Mouse (Mus musculus): Measurements from ENCODE around the gene Retreg3. TPM values are rescaled to one million over a fixed set of nuclear protein-coding genes. Genes with fewer than 3 reads are reported as not detected.

Retreg3 gene
- total RNA-seq, 2 experiments from 2014 or later = 32.1 to 32.3 TPM

DNA sequence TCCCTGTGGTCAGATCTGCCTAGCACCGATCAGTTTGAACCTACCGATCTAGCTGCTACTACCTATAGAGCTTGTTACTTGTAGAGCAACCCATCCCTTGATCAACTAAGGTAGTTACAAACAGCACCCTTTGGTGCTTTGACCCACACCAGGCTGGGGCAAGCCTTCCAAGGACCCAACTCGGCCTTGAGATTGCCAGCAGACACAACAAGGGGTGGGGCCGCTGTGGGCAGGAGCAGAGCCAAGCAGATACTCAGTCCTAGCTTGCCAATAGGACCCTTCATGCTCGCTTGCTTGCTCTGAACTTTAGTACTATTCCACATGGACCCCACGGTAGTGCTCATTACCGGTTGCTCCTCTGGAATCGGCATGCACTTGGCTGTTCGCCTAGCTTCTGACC is 41.6 kb downstream of the Retreg3 start, which contains the start of gene Hsd17b1:
Hsd17b1 (plus strand) TSS at position 291 of the 400 bp plus-strand sequence.
- no peak for DNase-seq

DNA sequence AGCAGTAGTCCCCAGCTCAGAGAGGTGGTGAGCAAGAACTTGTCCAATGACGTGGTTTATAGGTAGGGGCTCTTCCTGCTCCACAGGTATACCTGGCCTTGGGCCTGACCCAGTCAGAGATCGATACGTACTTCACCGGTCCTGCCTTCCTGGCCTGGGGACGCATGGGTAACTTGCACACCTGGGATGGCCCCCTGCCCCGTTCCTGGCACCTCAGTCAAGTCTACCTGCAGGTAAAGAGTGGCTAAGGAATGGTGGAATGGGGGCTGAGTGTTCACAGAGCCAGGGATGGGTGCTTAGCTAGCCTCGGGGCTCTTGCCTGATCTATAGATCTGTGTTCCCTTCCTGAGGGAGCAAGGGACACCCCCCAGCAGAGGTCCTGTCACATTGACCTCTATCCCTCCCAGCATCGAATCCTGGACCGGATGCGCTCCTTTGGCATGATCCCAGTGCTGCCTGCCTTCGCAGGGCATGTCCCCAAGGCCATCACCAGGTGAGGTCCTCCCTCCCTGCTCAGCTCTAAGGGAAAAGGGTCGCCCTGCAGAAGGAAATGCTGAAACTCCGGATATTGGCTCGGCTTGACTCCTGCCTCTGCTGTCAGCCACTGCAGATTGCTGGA is 47.8 kb downstream of the Retreg3 start:
- no peak for DNase-seq

DNA sequence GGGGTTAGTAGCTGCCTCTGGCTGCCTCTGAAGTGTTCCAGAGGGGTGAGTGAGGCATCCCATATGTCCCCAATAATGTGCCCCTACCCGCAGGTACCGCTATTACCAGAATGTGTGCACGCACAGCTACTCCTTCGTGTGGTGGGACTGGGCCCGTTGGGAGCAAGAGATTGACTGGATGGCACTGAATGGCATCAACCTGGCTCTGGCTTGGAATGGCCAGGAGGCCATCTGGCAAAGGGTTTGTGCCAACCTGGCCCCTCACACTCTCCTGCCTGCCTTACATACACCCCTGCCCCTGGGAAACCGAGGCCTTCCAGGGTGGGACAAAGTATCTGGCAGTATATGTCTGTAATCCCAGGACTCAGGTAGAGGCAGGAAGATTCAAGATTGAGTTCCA is 48.7 kb downstream of the Retreg3 start:
- no peak for DNase-seq

DNA sequence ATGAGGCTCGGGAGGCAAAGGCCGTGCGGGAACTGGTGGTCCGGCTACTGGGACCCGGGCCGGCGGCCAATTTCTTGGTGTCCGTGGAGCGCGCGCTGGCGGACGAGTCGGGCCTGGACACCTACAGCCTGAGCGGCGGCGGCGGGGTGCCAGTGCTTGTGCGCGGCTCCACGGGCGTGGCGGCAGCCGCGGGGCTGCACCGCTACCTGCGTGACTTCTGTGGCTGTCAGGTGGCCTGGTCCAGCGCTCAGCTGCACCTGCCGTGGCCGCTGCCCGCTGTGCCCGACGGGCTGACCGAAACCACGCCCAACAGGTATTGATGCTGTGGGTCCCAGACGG is 49.5 kb downstream of the Retreg3 start:
- DNase-seq = no peak

DNA sequence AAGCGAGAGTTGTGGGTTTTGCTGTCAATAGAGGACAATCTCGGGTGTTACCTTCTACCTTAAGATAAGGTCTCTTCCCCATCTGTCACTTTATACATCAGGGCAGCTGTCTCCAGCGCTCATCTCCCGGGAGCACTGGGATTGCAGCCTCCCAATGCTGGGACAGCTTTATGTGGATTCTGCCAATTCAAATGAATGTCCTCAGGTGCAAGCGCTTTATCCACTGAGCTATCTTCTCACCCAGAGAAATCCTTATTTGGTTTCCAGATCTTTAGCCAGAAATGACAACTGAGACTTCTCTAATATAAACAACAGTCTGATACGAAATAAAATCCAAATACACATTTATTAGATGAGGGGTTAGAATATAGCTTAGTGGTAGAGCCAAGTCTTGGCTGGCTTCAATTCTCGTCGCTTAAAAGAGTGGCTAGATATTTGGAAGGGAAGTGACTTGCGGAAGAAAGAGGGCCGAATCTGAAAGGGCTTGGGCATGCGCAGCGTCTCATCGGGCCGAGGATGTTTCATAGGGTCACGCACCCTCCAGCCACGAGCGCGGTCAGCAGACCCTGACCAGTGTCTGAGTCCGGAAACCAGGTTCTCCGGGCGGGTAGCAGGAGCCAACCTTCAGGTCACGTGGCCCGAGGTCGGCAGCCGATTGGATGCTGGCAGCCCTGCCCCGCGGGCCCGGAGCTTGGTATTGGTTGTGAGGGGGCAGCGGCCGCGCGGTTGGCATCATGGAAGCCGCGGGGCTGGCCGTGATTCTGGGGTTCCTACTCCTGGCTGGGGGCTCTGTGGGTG is 50.1 kb downstream of the Retreg3 start, which contains the start of gene Naglu:
Naglu (plus strand) TSS at position 622 of the 798 bp plus-strand sequence.
- DNase-seq = peak; percentile 96

DNA sequence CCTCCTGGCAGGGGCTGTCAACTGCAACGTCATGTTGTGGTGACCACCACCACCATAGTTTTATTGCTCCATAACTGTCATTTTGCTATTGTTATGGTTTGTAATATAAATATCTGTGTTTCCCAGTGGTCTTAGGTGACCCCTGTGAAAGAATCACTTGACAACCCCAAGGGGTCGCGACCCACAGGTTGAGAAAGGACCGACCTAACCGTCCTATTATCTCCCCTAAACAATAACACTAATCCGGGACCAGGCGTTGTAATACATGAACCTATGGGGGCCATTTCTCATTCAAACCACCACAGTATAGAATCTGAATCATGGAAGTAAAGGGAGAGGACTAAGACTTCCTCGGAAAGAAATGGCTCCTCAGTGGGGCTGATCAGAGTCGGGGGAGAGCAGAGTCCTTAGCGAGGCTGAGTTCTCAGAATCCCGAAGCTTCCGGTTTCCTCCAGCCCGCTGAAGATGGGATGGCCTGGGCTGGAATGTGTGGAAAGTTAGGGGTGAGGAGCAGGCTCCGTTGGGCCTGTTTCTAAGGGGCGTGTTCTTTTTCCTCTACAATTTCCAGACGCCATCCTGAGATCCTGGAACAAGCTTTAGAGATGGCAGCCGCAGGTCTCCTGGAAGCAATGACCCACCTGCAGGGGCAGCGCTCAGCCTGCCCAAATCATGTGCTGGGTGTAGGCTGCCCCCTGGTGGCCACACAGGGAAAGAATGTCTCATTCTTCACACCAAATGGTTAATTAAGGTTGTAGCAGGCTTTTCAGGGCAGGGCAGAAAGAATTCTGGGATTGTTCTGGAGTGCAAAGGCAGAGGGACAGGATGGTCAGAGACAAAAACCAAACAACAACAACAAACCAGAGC is 52.9 kb downstream of the Retreg3 start:
- DNase-seq = peak; percentile 92

DNA sequence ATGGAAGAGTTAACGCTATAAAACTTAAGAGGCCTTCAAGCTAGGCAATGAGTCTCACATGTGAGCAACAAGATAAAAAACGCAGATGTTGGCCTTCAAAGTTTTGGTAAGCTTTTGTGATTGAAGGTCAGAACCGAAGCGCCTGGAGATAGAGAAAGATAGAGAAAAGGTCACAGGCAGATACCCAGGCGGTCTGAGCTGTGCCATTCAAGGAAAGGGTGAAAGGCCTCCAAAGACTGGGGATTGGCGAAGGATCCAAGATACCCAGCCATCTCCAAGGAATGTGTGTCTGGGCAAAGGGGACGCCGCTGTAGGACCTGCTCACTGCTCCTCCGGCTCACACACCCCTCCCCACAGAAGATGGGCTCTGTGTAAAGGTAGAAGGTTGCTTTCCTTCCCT is 54.7 kb downstream of the Retreg3 start:
- no peak for DNase-seq

DNA sequence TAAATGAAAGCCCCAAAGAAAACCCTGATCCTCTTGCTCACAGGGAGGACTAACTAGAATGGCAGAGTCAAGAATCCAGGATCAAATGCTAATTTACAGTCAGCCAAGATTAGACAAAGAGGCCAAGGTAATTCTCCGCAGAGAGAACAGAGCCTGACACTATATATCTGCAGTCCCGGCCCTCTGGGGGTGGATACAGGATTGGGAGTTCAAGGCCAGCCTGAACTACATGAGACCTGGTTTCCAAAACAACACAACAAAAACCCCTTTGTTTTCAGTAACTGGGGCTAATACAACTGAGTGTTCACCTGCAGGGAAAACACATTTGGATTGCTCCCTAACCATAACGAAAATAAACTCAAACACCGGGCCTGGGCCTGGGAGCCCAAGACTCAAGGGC is 55.2 kb downstream of the Retreg3 start:
- DNase-seq = no peak

DNA sequence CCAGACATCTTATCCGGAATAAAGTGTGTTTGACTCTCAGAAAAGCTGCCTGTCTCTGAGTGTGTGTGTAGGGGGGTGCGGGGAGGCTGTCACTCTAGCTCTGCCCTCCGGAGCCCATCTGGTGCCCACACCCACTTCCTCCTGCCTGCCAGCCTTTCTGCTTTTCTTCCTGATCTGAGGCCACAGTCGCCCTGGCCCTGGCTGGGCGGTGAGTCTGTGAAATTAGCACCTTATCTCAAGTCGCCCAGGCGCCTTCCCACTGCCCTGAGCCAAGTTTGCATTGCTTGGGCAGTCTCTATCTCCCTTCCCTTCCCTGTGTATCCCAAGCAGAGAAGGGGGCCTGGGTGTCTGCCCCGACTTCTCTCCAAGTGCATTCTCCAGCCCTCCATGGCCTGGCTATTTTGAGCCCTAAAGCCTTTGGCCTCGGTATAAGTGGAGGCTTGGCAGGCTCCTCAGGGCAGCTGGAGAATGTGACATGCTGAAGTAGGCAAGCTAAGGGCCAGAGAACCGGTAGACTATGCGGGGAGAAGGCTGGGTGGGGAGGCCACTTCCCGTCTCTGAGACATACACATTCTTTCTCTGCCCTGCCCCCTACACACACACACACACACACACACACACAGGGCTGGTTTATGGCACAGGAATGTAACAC is 55.9 kb downstream of the Retreg3 start:
- peak; percentile 85 for DNase-seq

DNA sequence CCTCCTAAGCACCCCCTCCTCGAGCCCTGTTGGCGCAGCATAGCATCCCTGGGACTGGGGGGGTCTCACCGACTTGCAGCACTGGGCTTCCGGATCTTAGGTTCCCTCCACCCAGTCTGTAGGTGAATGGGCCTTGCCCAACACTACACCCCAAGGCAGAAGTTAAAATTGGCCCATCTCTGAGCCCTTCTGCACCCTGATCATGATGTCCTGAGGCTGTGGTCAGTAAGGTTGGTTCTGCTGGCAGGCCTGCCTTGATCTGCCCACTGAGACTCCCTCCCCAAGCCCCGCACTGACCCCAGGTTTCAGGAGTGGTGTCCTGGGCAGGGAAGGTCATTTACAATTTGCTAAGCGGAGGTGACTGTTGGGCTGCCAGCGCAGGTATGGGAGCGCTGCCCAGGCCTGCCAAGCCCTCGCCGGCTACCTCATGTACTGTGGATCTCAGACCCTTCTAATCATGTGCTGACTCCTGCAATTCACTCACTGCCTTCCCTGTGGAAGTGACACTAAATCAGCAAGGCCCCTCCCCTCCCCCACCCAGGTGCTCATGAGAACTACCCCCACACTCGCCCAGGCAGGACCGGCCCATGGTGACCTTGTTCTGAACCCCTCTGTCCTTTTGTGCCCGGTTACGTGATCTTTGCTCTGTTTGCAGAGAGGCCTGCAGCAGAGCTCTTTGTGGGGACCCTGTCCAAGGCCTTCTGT is 56.6 kb downstream of the Retreg3 start:
- DNase-seq = no peak

DNA sequence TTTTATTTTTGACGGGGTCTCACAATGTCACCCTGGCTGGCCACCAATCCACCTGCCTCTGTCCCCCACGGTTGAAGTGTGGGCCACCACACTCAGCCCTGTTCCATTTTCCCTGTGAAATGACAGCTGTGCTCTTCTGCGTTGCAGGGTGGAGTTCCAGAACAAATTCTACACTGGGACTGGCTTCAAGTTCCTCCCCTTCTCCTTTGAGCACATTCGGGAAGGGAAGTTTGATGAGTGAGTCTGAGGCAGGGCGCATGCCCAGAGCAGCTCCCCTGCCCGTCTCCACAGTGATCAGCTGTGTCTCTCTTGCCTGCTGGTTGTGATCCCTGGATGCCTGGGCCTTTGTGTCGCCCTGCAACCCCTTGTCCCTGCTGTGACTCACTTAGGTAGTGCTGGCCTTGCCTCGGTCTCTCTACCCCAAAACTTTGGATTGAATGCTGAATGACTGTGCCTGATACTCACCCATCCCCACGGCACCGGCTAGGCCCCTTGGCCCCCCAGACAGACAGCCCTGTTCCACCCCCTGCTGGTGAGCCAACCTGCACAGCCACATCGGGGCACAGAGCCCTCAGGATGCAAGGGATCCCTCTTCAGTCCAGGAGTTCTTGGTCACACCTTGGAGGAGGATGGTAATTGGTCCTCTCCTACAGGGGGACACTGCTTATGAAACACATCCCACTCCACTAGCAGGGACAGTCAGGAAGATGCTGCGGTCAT is 57.4 kb downstream of the Retreg3 start:
- DNase-seq = peak; percentile 64

DNA sequence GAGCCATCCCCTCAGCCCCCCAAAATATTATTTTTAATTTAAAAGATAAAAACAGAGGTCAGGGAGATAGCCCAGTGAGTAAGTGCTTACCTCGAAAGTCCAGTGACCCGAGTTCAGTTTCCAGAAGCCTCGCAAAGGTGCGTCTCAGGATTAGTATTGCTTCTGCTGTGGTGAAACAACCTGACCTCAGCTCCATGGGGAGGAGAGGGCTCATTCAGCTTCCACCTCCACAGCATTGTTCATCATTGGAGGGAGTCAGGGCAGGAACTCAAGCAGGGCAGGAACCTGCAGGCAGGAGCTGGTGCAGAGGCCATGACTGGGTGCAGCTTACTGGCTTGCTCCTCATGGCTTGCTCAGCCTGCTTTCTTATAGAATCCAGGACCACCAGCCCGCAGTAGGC is 58.6 kb downstream of the Retreg3 start:
- no peak for DNase-seq

DNA sequence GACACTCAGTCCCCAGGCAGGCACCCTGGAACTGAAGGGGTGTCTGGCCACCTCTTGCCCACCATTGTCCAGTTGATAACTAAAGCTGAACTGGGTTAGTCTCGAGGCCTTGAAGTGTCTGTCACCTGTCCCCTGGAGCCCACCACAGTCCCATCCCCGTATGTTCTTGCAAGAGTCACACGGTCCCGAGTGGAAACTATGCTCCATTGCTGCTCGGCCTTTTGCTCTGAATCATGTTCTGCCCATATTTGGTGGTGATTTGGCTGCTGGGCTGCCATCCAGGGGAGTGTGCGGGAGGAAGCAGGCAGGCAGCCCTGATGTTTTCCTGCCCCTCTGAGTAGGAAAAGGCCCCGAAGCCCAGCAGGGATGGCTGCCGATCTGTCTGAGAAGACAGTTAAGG is 59.6 kb downstream of the Retreg3 start:
- DNase-seq = peak; percentile 87

DNA sequence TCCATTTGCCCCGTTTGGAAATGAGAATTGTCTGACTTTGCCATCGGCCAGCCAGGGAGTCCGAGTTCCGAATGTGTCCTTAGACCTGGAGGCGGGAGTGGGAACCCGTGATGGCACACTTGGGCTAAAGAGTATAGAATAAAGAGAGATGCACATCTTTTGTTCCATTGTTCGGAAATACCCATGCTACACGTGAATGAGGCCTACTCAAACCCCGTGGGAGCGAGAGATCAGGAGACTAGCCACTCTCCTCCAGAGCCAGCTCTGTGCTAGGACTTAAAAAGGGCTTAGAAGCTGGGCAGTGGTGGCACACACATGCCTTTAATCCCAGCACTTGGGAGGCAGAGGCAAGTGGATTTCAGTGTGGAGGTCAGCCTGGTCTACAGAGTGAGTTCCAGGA is 60.2 kb downstream of the Retreg3 start:
- no peak for DNase-seq

DNA sequence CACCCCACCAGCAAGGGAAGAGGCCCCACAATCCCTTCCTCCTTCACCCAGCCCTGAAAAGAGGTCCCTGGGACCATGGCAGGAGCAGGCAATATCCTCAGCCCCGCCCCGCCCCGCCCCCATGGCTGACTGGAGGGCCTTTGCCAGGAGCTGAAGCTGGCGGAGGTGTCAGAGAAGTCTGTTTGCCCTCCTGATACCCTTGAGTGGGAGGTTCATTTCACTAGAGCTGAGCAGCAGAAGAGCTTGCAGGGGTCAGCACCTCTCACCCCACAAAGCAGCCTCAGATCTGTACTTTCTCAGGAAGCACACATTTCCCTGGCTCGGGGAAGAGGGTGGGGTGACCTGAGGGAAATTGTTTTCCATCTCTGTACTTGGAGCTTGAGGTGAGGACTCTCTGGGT is 61.0 kb downstream of the Retreg3 start:
- peak; percentile 66 for DNase-seq

DNA sequence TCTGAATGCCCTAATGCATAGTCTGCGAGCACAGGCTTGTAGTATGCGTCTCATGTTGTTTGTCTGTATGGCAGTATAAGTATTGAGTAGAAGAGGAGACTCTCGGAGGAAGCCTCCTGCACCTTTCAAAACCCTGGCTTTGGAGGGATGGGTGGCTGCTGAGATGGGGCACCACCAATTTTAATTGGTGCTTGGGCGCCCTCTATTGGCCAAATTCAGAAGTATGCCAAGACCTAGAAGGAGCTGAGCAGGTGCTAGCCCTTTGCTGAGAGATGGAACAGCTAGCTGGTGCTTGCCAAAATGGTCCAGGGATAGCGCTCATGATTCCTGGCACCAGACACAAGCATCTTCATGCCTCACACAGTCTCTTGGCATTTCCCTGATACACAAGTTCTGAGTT is 61.8 kb downstream of the Retreg3 start:
- peak; percentile 95 for DNase-seq

DNA sequence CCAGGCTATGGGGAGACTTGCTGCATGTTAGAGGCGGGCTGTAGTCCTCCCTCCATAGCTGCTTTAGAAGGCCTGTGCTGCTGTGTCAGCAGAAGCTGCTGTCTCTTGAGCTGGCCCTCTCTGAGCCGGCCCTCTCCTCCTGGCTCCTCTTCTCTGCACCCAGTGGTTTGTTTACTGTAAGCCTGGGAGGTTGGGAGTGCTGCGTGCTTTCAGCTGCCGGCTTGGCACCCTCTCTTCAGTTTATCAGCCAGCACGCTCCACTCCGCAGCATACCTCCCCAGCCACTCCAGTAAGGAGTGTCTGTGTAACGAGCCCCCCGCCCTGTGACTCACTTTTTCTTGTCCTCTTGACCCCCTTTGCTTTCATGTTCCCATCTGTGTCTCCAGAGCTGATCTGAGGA is 62.8 kb downstream of the Retreg3 start:
- peak; percentile 70 for DNase-seq

DNA sequence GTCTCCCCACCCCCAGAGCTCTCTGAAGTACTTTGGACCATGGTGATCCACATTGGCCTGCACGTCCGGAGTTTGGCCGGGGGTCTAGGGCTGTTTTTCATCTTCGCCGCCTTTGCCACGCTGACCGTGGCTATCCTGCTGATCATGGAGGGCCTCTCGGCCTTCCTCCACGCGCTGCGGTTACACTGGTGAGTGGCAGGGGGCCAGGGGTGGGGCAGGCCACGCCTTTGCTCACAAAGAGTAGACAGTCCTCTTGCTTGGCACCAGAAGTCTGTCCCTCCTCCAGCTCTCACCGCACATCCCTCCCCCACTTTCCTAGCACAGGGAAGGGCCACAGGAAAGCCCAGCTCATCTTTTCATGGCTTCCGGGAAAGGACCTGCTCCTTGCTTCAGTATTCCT is 64.3 kb downstream of the Retreg3 start:
- DNase-seq = peak; percentile 43

DNA sequence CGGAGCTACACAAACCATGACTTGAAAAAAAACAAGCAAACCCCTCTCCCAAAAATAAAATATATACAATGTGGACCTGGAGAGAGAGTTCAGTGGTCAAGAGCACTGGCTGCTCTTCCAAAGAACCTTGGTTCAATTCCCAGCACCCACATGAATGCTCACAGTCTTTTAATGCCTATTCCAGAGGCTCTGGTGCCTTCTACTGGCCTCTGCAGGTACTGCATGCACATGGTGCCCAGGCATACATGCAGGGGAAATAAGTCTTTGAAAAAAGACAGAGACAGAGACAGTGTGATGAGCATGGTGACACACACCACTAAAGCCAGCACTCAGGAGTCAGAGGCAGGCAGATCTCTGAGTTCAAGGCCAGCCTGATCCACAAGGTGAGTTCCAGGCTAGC is 65.7 kb downstream of the Retreg3 start:
- no peak for DNase-seq

DNA sequence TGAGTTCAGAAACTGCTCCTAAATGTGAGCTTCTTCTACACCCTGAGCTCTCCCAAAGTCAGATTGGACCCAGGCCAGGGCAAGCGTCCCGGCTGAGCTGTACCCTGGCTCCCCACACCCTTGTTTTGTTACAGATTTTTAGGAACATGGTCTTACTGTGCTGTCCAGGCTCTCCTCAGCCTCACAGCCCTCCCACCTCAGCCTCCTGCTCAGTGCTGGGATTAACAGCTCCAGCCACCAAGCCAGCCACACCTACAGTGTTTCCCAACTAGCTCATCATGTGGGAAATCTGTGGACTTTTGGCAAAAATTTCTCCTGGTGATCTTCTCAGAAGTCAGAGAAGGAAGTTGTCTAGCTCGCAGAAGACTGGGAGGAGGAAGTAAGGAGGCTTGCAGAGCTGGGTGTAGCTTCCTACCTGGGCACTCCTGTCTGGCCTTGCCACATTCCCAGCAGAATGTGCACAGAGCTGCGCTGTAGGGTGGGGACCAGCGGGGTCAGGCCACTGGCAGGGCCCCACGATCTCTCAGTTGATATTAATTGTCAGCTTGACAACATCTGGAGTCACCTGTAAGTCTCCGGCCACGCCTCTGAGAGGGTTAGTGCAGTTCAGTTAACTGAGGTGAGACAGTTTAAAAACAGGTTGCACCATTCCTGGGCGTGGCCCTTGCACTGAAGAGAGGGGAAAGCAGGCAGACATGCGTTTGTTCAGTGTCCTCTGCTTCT is 66.8 kb downstream of the Retreg3 start:
- peak; percentile 62 for DNase-seq

DNA sequence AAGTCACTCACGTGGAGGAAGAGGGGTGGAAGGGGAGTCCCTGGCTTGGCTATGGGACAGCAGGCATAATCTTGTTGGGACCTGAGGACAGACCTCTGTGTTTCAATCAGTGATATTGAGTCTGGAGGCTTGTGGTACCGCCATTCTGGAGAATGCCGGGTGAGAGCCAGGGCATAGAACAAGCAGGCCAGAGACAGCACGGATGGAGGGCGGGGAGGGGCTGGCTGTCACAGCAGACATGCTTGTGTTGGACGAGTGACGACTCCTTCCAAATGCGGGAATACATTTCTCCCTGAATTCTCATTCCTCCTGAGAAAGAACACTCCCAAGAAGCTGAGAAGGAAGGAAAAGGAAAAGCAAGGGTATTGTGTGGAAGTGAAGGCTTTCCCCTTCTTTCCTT is 68.1 kb downstream of the Retreg3 start:
- no peak for DNase-seq

Data from heart, postnatal 4 days (tissue).